ENCODE assay signal across 22 mouse cellular contexts in the genomic region with DNA sequence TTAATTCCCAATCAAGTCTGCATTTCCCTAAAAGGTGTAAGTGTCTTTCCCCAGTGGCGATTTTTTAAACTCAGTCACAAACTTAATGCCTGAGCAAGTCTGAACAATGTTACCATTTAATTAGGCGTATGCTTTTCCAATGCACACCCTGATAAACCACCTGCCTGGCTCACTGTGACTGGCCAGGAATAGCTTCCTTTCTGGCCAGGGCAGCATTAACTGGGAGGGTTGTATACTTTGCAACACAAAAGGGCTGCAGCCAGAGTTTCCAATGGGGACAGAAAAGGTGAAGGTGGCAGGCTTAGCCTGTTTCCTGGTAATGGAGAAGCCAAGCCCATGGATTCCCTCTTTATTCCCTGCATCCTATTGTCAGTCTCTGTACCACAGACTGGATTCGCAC. TPM values are rescaled to one million over a fixed set of nuclear protein-coding genes. Genes with fewer than 3 reads are reported as not detected.
DNase-seq lines count a peak whose midpoint lies in the region; ATAC-seq and TF ChIP-seq lines count a peak whose summit lies in the region.
"Had no signal": no experiment of that assay in that cellular context is flagged by ENCODE, and none has a peak within 500 bp of the region (broad histone marks: within the 10 kb centered on the region; RNA-seq: fewer than 3 reads in every experiment).

No protein-coding gene starts in this region.

- no peak for TF ChIP-seq CTCF in kidney, adult 2 months (conservative IDR thresholded peaks at IDR 0.05; ENCODE audit: insufficient read depth, insufficient read length, low read depth, low read length)
- no peak for TF ChIP-seq CTCF in intestine, postnatal 0 days (IDR thresholded peaks at IDR 0.05; ENCODE audit: low read depth)

- no peaks in the 10 kb centered on the region for H3K4me1 ChIP-seq in kidney, adult 2 months (ENCODE audit: control insufficient read depth, insufficient read depth, low read length)
- H3K4me1 ChIP-seq in intestine, postnatal 0 days (replicated peaks; ENCODE audit: control insufficient read depth, insufficient read depth, low read length): no peaks in the 10 kb centered on the region
- H3K4me1 ChIP-seq: heart, embryonic 13.5 days; hindbrain, embryonic 12.5 days had no signal

- H3K9me3 ChIP-seq in intestine, postnatal 0 days (ENCODE audit: control insufficient read depth): no peaks in the 10 kb centered on the region
- H3K9me3 ChIP-seq: embryonic facial prominence, embryonic 15.5 days; forebrain, embryonic 10.5 days; heart, embryonic 13.5 days; hindbrain, embryonic 12.5 days had no signal

- no peak overlapping the region for H3K9ac ChIP-seq in intestine, postnatal 0 days (ENCODE audit: low read depth, low read length)
- H3K9ac ChIP-seq: embryonic facial prominence, embryonic 15.5 days; heart, embryonic 13.5 days; hindbrain, embryonic 12.5 days had no signal

- no peak overlapping the region for H3K4me2 ChIP-seq in intestine, postnatal 0 days (replicated peaks; ENCODE audit: low read depth)
- H3K4me2 ChIP-seq: embryonic facial prominence, embryonic 15.5 days; heart, embryonic 13.5 days; hindbrain, embryonic 12.5 days had no signal

- peak overlapping the region; percentile 83; the same call in 1 of the 2 replicates for H3K27ac ChIP-seq in kidney, adult 2 months (ENCODE audit: insufficient read depth, low read depth, low read length)
- no peak overlapping the region for H3K27ac ChIP-seq in intestine, postnatal 0 days (ENCODE audit: low read depth, low read length)
- H3K27ac ChIP-seq: embryonic facial prominence, embryonic 15.5 days; forebrain, embryonic 10.5 days; gastrocnemius, adult 2 months; heart, embryonic 13.5 days; hindbrain, embryonic 12.5 days; hindbrain, postnatal 0 days had no signal

- peak overlapping the region; percentile 37 for H3K4me3 ChIP-seq in kidney, adult 2 months (ENCODE audit: insufficient read depth, low read depth, low read length)
- H3K4me3 ChIP-seq in intestine, postnatal 0 days (ENCODE audit: low read depth, low read length): no peak overlapping the region
- H3K4me3 ChIP-seq: embryonic facial prominence, embryonic 15.5 days; erythroblast, embryonic 14.5 days; forebrain, embryonic 10.5 days; gastrocnemius, adult 2 months; heart, embryonic 13.5 days; hindbrain, embryonic 12.5 days had no signal

- no peaks in the 10 kb centered on the region for H3K36me3 ChIP-seq in kidney, adult 2 months (ENCODE audit: control insufficient read depth, insufficient read depth, low read length)
- no peaks in the 10 kb centered on the region for H3K36me3 ChIP-seq in intestine, postnatal 0 days (ENCODE audit: control insufficient read depth, insufficient read depth)
- H3K36me3 ChIP-seq: embryonic facial prominence, embryonic 15.5 days; forebrain, embryonic 10.5 days; heart, embryonic 13.5 days; hindbrain, embryonic 12.5 days had no signal

- H3K27me3 ChIP-seq in kidney, adult 2 months (replicated peaks; ENCODE audit: control insufficient read depth, insufficient read depth, low read length): no peaks in the 10 kb centered on the region
- no peaks in the 10 kb centered on the region for H3K27me3 ChIP-seq in intestine, postnatal 0 days (replicated peaks; ENCODE audit: control insufficient read depth, insufficient read depth, low read length)
- H3K27me3 ChIP-seq: CH12.LX; embryonic facial prominence, embryonic 15.5 days; heart, embryonic 13.5 days; hindbrain, embryonic 12.5 days had no signal

- no peak for TF ChIP-seq POLR2A in kidney, adult 2 months (IDR thresholded peaks at IDR 0.05; ENCODE audit: low read depth, low read length)

- 59% methylated on average over 3 of the region's 3 CpGs for WGBS in kidney, adult 2 months
- 75% methylated on average over 3 of the region's 3 CpGs for WGBS in intestine, postnatal 0 days

- DNase-seq in kidney, adult 18-20 months: peak; percentile 19
- DNase-seq in kidney, postnatal 10 days: no peak
- peak; percentile 10 for DNase-seq in ZHBTc4 (ENCODE audit: low read depth, low spot score)
- DNase-seq in kidney, adult 2 months: peak; percentile 49
- peak; percentile 35 for DNase-seq in kidney, postnatal 14 days
- no peak for DNase-seq in natural killer cell, adult 2 months (ENCODE audit: low spot score in 2 of 2)
- DNase-seq in cerebellum, adult 8-10 months: no peak
- DNase-seq: adrenal gland, postnatal 25 days; cerebellum, adult 2 months; cerebellum, postnatal 25 days; gastrocnemius, adult 2 months; gastrocnemius, postnatal 25 days; heart, postnatal 36 days had no signal

- ATAC-seq in intestine, postnatal 0 days: no peak
- ATAC-seq: forebrain, embryonic 14.5 days; hindbrain, postnatal 0 days had no signal

RNA-seq across cellular contexts. Expression of gene Plekhg1, which starts 10.5 kb away (rescaled TPM):
- polyA plus RNA-seq in kidney, adult 2 months (2012; rRNA removed): 5.0 TPM in 2 replicates
- polyA plus RNA-seq in intestine, postnatal 0 days (2015; fragmentation: Nextera tagmentation; extraction: Ambion mirVana): 2.1 and 2.6 TPM in 2 replicates
- polyA plus RNA-seq: erythroblast, embryonic 14.5 days had no signal

Comparison
In these comparisons a context has a peak if more than half of its experiments do, and no peak if none do; other contexts are left out.
1. DNase-seq: peak in kidney, adult 18-20 months (single experiment), ZHBTc4 (single experiment), kidney, adult 2 months (single experiment) and kidney, postnatal 14 days (single experiment); none in kidney, postnatal 10 days (single experiment), natural killer cell, adult 2 months (0 of 2) and cerebellum, adult 8-10 months (single experiment).